Mouse (Mus musculus): Measurements from ENCODE around the gene Gm10644. TPM values are rescaled to one million over a fixed set of nuclear protein-coding genes. Genes with fewer than 3 reads are reported as not detected.
A peak's percentile ranks its signal among the peaks of the same experiment; 100 is the strongest.

The Gm10644 gene
- total RNA-seq (2021) = under 1 TPM; 0.44 to 0.87 TPM
- long read RNA-seq, experiment 1, partial matches to known transcripts = 0 of 4 reads
- long read RNA-seq, experiment 1, other reads (novel, unspliced or antisense) = 4 of 4 reads
- long read RNA-seq, experiment 2, partial matches to known transcripts = 0 of 7 reads
- long read RNA-seq, experiment 2, other reads (novel, unspliced or antisense) = 7 of 7 reads

- peak; percentile 94 to 99 for DNase-seq (ENCODE audit: low spot score in 2 of 2)
- H3K4me3 ChIP-seq = peak within 1 kb of the TSS; percentile 60
- H3K27ac ChIP-seq = peak within 1 kb of the TSS; percentile 65
- TF ChIP-seq CTCF (conservative IDR thresholded peaks at IDR 0.05) = peak; percentile 87
Measured at GRCm38 (mm10) chr8:83955106-83955957, at the start of gene Gm10644, which contains the start of gene Asf1b. TSS of gene Gm10644 (minus strand) at chr8:83955205. TSS of gene Asf1b (plus strand) at chr8:83955507.

DNA sequence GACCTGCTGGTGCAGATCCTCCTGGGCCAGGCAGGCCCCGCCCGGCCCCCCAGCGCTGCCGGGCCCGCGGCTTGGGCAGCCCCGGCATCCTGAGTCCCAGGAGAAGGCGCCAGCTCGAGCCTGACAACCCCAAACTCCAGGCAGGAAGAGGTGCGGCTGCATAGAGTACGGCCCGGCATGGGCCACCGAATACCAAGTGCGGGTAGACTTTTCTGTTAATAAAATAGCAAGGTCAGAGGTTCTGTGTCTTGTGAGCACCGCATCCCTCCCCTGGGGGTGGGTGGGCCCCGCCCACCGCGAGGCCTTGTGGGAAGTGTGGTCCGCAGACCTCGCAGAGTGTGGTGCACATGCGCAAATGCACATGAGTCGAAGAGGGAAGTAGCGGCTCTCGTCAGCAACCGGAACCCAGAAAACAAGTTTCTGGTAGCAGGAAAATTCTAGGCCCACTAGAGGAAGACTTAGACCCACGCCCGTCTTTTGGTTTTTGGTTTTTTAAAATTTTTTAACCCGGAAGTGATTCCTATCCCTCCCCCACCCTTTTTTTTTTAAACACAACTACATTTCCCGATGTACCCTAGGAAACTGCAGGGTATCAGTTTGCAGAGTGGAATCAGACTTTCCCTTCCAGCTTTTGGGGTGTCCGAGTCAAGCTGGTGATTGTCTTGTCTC lies 49.7 kb upstream of the Gm10644 start:
- peak; percentile 15; the same call in 1 of the 2 replicates for TF ChIP-seq CTCF (conservative IDR thresholded peaks at IDR 0.05)
- DNase-seq (ENCODE audit: low spot score in 2 of 2) = peak; percentile 89 to 94
- Histone ChIP-seq H3K27ac (peak overlapping the region; percentile 92), H3K4me3 (peak overlapping the region; percentile 67)

- no peak for DNase-seq (ENCODE audit: low spot score in 2 of 2)
- Histone ChIP-seq H3K27ac (peak overlapping the region; percentile 92), H3K4me3 (peak overlapping the region; percentile 67)
- TF ChIP-seq CTCF (conservative IDR thresholded peaks at IDR 0.05) = no peak
Measured at GRCm38 (mm10) chr8:84003612-84004246, 48.7 kb upstream of the Gm10644 start.

DNA sequence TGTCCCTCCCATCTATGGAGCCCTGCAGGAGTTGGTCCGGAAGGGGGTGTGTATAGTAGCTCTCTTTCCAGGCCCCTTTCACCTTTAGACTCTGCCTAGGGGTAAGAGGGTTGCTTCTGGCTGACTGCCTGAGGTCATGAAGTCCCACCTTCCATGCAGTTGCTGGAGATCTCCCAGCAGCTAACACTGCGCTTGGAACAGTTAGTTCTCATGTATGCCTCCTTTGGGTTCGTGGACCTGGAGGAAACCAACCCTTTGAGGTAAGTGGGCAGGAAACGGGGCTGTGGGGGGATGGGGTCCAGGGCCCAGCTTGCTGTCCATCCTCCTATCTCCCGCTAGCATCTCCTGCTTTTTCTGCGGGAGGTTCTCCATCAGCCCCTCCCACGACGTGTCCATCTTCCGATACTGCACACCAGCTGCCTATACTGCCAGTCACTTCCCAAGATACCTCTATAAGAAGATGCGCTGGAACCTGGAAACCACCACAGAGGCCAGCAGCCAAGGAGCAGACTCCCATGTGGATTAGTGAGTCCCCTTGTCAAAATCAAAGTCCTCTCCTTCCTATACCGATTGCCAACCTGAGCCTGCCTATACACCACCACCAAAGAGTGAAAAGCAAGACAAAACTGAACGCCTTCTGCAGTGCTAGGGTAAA lies 48.1 kb upstream of the Gm10644 start:
- no peak for TF ChIP-seq CTCF (conservative IDR thresholded peaks at IDR 0.05)
- DNase-seq (ENCODE audit: low spot score in 2 of 2) = no peak
- H3K4me3 ChIP-seq = no peak overlapping the region
- no peak overlapping the region for H3K27ac ChIP-seq

DNA sequence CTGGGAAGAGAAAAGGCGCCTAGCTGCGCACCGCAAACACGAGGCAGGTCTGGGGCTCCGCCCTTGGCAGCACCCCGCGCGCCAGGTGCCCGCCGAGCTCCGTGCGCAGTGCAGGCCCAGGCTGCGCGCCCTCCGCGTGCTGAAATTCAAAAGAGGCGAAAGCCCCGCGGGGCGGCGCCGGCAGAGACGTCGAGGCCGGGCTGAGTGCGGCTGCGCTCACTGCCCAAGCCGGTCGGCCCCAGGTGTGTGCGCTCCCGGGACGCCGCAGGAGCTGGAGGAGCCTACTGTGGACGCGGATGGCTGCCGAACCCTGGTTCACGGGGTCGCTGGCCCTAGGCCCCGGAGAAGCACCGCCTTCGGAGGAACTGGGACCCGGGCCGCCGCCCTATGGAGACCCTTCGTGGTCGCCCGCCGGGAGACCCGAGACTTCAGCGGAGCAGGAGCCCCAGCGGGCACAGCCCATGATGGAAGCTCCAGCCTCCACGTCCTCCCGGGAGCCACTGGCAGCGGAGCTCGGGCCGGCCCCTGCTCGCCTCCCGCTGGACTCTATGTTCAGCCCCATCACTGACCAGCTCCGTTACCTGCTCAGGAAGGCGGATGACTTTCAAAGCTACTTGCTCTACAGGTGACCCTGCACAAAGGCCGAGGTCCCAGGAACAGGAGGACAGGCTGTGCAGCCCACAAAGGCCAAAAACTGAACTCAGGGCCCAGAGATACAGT lies 46.4 kb upstream of the Gm10644 start, which contains the start of gene 1700067K01Rik:
1700067K01Rik (plus strand) TSS at position 222 of the 720 bp plus-strand sequence.
- H3K27ac ChIP-seq = no peak within 1 kb of the TSS
- H3K4me3 ChIP-seq = no peak within 1 kb of the TSS
- DNase-seq (ENCODE audit: low spot score in 2 of 2) = no peak

DNA sequence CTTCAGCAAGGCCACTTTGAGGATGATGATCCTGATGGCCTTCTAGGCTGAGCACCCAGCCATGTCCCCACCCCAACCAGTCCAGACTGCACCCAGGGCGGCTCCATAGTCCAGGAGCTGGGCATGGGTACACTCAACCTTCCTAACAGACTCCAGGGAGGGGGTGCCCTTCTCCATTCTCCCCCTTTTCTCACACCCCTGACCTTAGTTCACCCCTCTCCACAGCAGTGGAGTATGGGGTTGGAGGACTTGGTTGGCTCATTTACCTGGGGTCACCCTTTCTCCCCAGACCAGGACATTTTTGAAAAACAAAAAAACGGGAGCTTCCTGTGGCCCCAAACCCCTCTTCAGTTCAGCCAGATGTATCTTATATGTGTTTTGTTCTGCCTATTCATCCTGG lies 44.8 kb upstream of the Gm10644 start:
- DNase-seq (ENCODE audit: low spot score in 2 of 2) = no peak
- no peak for TF ChIP-seq CTCF (conservative IDR thresholded peaks at IDR 0.05)
- no peak overlapping the region for H3K27ac ChIP-seq
- no peak overlapping the region for H3K4me3 ChIP-seq

More for the DNA sequence above, 46.4 kb upstream of the Gm10644 start, which contains the start of gene 1700067K01Rik:
- TF ChIP-seq CTCF (conservative IDR thresholded peaks at IDR 0.05) = no peak

DNA sequence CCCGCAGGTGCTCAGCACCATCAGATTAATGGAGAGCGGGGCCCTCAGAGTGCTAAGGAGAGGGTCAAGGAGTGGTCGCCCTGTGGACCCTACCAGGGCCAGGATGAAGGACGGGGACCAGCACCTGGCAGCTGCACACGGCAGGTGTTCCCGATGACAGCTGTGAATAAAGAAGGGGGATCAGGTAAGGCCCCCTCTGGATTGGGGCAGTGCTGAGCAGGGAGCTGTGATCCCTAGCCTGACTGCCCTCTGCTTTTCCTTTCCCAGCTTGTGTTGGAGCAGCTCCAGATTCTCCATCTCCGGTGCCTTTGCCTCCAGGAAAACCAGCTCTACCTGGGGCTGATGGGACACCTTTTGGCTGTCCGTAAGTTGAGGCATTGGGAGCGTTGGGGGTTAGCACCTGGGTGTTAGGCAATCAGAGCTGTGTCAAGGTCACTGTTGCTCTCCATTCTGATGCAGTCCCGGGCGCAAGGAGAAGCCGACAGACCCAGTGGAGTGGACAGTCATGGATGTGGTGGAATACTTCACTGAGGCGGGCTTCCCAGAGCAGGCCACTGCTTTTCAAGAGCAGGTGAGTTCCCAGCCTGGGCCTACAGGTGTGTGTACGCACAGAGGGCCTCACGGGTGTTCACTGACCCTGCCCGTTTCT lies 44.2 kb upstream of the Gm10644 start:
- H3K4me3 ChIP-seq = peak overlapping the region; percentile 68
- DNase-seq (ENCODE audit: low spot score in 2 of 2) = no peak
- no peak overlapping the region for H3K27ac ChIP-seq
- no peak for TF ChIP-seq CTCF (conservative IDR thresholded peaks at IDR 0.05)

DNA sequence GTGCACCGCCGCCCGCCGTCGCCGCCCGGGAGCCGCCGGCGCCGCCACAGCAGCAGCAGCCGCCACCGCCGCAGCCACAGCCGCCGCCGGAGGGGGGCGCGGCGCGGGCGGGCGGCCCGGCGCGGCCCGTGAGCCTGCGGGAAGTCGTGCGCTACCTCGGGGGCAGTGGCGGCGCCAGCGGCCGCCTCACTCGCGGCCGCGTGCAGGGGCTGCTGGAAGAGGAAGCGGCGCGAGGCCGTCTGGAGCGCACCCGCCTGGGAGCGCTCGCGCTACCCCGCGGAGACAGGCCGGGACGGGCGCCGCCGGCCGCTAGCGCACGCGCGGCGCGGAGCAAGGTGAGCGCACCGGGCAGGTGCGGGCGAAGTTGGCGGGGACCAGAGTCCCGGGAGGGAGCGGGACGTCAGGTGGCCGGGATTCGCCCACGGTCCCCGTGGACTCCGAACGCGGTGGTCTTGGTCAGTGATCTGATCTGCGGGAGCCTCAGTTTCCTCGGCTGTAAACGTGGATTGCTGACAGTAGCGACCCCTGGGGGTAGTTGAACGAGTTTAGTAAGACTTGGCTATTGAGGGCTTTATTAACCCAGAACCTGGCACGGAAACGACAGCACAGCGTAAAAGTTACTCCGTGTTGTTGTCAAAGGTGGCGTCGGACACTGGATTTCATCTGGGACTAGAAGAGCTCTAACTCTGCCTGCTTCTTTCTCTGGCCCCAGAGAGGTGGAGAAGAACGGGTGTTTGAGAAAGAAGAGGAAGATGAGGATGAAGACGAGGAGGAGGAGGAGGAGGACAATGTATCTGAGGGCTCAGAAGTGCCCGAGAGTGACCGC lies 43.4 kb upstream of the Gm10644 start:
- H3K27ac ChIP-seq = peak overlapping the region; percentile 61
- peak; percentile 75 for TF ChIP-seq CTCF (conservative IDR thresholded peaks at IDR 0.05)
- H3K4me3 ChIP-seq = peak overlapping the region; percentile 68
- peak; percentile 43 to 48 for DNase-seq (ENCODE audit: low spot score in 2 of 2)

DNA sequence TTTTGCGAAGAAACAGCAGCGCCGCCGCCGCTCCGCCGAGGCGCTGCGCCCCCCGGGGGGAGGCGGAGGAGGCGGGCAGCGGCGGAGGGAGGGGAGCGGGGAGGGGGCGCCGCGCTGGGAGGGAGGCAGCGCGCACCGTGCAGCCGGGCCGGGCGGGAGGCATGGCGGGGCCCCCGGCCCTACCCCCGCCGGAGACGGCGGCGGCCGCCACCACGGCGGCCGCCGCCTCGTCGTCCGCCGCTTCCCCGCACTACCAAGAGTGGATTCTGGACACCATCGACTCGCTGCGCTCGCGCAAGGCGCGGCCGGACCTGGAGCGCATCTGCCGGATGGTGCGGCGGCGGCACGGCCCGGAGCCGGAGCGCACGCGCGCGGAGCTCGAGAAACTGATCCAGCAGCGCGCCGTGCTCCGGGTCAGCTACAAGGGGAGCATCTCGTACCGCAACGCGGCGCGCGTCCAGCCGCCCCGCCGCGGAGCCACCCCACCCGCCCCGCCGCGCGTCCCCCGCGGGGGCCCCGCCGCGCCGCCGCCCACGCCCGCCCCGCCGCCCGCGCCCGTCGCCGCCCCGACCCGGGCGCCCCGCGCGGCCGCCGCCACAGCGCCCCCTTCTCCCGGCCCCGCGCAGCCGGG lies 42.6 kb upstream of the Gm10644 start, which contains the start of gene Samd1:
Samd1 (plus strand) TSS at position 162 of the 631 bp plus-strand sequence.
- peak in 1 of 2 experiments; percentile 52 for DNase-seq (ENCODE audit: low spot score in 2 of 2)
- H3K27ac ChIP-seq = peak within 1 kb of the TSS; percentile 94
- peak within 1 kb of the TSS; percentile 68 for H3K4me3 ChIP-seq
- TF ChIP-seq CTCF (conservative IDR thresholded peaks at IDR 0.05) = no peak
